Comparison of ENCODE assay signal across 9 mouse cellular contexts in the genomic region with DNA sequence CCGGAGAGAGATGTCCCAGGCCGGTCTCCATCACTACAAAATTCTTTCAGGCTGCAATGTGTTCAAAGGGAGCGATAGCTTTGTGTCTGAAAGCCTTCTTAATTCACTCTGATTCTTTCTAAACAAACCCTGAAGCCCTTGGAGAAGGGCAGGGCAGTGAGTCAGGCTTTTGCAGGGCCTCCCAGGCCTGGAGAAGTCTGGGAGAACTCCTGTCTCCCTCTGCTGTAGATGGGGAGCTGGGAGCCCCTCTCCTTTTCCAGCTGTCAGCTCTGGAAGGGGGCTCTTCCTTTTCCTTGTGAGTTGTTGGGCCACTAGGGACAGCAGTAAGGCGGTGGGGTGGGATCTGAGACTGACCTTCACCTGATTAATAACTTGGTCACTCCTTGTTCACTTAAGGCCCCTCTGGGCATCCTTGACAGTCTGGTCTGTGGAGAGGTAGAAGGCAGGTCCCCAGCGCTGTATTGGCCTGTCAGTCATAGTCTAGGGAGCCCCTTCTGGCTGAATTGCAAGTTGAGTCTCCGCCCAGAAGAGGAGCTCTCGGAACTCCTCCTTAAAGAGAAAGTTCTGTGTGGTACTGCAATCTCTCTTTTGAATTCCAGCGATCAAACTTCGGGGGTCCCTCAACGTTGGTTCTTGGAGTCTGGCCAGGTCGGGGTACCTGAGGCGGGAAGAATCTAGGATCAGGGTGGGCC. TPM values are rescaled to one million over a fixed set of nuclear protein-coding genes. Genes with fewer than 3 reads are reported as not detected.
DNase-seq lines count a peak whose midpoint lies in the region; ATAC-seq and TF ChIP-seq lines count a peak whose summit lies in the region.
"Had no signal": no experiment of that assay in that cellular context is flagged by ENCODE, and none has a peak within 500 bp of the region (broad histone marks: within the 10 kb centered on the region; RNA-seq: fewer than 3 reads in every experiment).

No protein-coding gene starts in this region.

- H3K4me3 ChIP-seq in ES-Bruce4 (ENCODE audit: low read depth, low read length): peak overlapping the region; percentile 65
- peak overlapping the region; percentile 60 for H3K4me3 ChIP-seq in forebrain, embryonic 13.5 days
- peak overlapping the region; percentile 75 for H3K4me3 ChIP-seq in kidney, embryonic 15.5 days (replicated peaks)
- H3K4me3 ChIP-seq in midbrain, embryonic 10.5 days: peak overlapping the region; percentile 75

- no peak for TF ChIP-seq EP300 in ES-Bruce4 (IDR thresholded peaks at IDR 0.05; ENCODE audit: insufficient read depth, low read depth, low read length)

- H3K27ac ChIP-seq in ES-Bruce4 (ENCODE audit: insufficient read depth, low read length): no peak overlapping the region
- H3K27ac ChIP-seq in forebrain, embryonic 13.5 days: no peak overlapping the region
- H3K27ac ChIP-seq in kidney, embryonic 15.5 days: peak overlapping the region; percentile 88
- peak overlapping the region; percentile 89 for H3K27ac ChIP-seq in midbrain, embryonic 10.5 days (replicated peaks)

- WGBS in forebrain, embryonic 13.5 days: 4% methylated on average over 12 of the region's 12 CpGs
- WGBS in kidney, embryonic 15.5 days: 14% methylated on average over 12 of the region's 12 CpGs
- WGBS in midbrain, embryonic 10.5 days: 7% methylated on average over 12 of the region's 12 CpGs

- ATAC-seq in forebrain, embryonic 13.5 days: peak; percentile 85
- ATAC-seq in kidney, embryonic 15.5 days (replicated peaks; ENCODE audit: low FRiP score): peak; percentile 80

- peak; percentile 76 for DNase-seq in embryo, embryonic 10 days (ENCODE audit: low spot score)
- DNase-seq in embryo, embryonic 9.5 days (ENCODE audit: extremely low spot score): no peak
- DNase-seq in midbrain, embryonic 10.5 days (ENCODE audit: low spot score): peak; percentile 73
- DNase-seq in spleen, adult 12 weeks (ENCODE audit: low spot score): no peak
- no peak for DNase-seq in cerebellum, postnatal 25 days

- no peaks in the 10 kb centered on the region for H3K36me3 ChIP-seq in ES-Bruce4 (ENCODE audit: control insufficient read depth, insufficient read depth, low read length, poor library complexity, severe bottlenecking)
- no peaks in the 10 kb centered on the region for H3K36me3 ChIP-seq in forebrain, embryonic 13.5 days (ENCODE audit: poor library complexity, severe bottlenecking)
- no peaks in the 10 kb centered on the region for H3K36me3 ChIP-seq in kidney, embryonic 15.5 days
- H3K36me3 ChIP-seq in midbrain, embryonic 10.5 days: no peaks in the 10 kb centered on the region
- H3K36me3 ChIP-seq: G1E had no signal

- no peaks in the 10 kb centered on the region for H3K4me1 ChIP-seq in ES-Bruce4 (ENCODE audit: control insufficient read depth, insufficient read depth, low read length)
- H3K4me1 ChIP-seq in forebrain, embryonic 13.5 days: peaks cover 43% of the 10 kb centered on the region
- H3K4me1 ChIP-seq in kidney, embryonic 15.5 days: peaks cover 46% of the 10 kb centered on the region
- H3K4me1 ChIP-seq in midbrain, embryonic 10.5 days: peaks cover 63% of the 10 kb centered on the region

- TF ChIP-seq POLR2A in ES-Bruce4 (IDR thresholded peaks at IDR 0.05; ENCODE audit: insufficient read depth, low read length): no peak

- no peaks in the 10 kb centered on the region for H3K27me3 ChIP-seq in ES-Bruce4 (ENCODE audit: control insufficient read depth, insufficient read depth, low read length, poor library complexity, severe bottlenecking)
- peaks cover 21% of the 10 kb centered on the region for H3K27me3 ChIP-seq in forebrain, embryonic 13.5 days
- H3K27me3 ChIP-seq in kidney, embryonic 15.5 days: peaks cover 18% of the 10 kb centered on the region
- H3K27me3 ChIP-seq in midbrain, embryonic 10.5 days (ENCODE audit: low read depth, poor library complexity, severe bottlenecking): peaks cover 53% of the 10 kb centered on the region

- no peak for TF ChIP-seq CTCF in ES-Bruce4 (IDR thresholded peaks at IDR 0.05; ENCODE audit: low read depth, low read length)

- no peaks in the 10 kb centered on the region for H3K9me3 ChIP-seq in ES-Bruce4 (replicated peaks; ENCODE audit: control insufficient read depth, insufficient read depth, low read length, poor library complexity, severe bottlenecking)
- H3K9me3 ChIP-seq in forebrain, embryonic 13.5 days (replicated peaks): no peaks in the 10 kb centered on the region
- no peaks in the 10 kb centered on the region for H3K9me3 ChIP-seq in kidney, embryonic 15.5 days (replicated peaks)
- no peaks in the 10 kb centered on the region for H3K9me3 ChIP-seq in midbrain, embryonic 10.5 days (replicated peaks)
- H3K9me3 ChIP-seq: G1E had no signal

- H3K9ac ChIP-seq in ES-Bruce4 (ENCODE audit: low read depth, poor library complexity, severe bottlenecking): peak overlapping the region; percentile 57
- H3K9ac ChIP-seq in forebrain, embryonic 13.5 days: peak overlapping the region; percentile 73
- H3K9ac ChIP-seq in kidney, embryonic 15.5 days: peak overlapping the region; percentile 71

- peak overlapping the region; percentile 93 for H3K4me2 ChIP-seq in forebrain, embryonic 13.5 days
- peak overlapping the region; percentile 98 for H3K4me2 ChIP-seq in kidney, embryonic 15.5 days

RNA-seq across cellular contexts. Expression of a gene that starts 0.6 kb away (rescaled TPM):
- 19.3 and 21.7 TPM in 2 replicates for polyA plus RNA-seq in ES-Bruce4 (2011; ENCODE audit: insufficient read depth, insufficient read length, low read depth, missing spikeins)
- 6.1 and 6.5 TPM in 2 replicates for polyA plus RNA-seq in forebrain, embryonic 13.5 days (2015; fragmentation: Nextera tagmentation; extraction: Ambion mirVana)
- 51.0 and 62.1 TPM in 2 replicates for polyA plus RNA-seq in kidney, embryonic 15.5 days (2015; fragmentation: Nextera tagmentation; extraction: Ambion mirVana)
- 16.2 and 19.8 TPM in 2 replicates for polyA plus RNA-seq in midbrain, embryonic 10.5 days (2016; fragmentation: Nextera tagmentation; extraction: Ambion mirVana)

Comparison
In these comparisons a context has a peak if more than half of its experiments do, and no peak if none do; other contexts are left out.
1. DNase-seq: peak in embryo, embryonic 10 days (single experiment) and midbrain, embryonic 10.5 days (single experiment); none in embryo, embryonic 9.5 days (single experiment), spleen, adult 12 weeks (single experiment) and cerebellum, postnatal 25 days (0 of 2).
2. H3K27ac ChIP-seq: peak in kidney, embryonic 15.5 days (single experiment) and midbrain, embryonic 10.5 days (single experiment); none in ES-Bruce4 (single experiment) and forebrain, embryonic 13.5 days (single experiment).
3. Peak in every context shown above with its lines, with median percentiles within 50 percentile points of each other: H3K4me3 ChIP-seq and H3K9ac ChIP-seq.